Mouse (Mus musculus) ES-Bruce4 (cell line): Measurements from ENCODE around the gene Cdc45. TPM values are rescaled to one million over a fixed set of nuclear protein-coding genes. Genes with fewer than 3 reads are reported as not detected.

Experiments used
- H3K27ac ChIP-seq: 2 replicates; pipeline ENCODE4 v1.5.1; 2012; ENCODE audit warnings: low read length, inconsistent platforms; ENCODE audit not compliant: insufficient read depth
- H3K27me3 ChIP-seq: 2 replicates; pipeline ENCODE4 v1.6.1; 2012; ENCODE audit warnings: mild to moderate bottlenecking, low read length, inconsistent platforms; ENCODE audit not compliant: control insufficient read depth, poor library complexity, insufficient read depth, severe bottlenecking
- H3K36me3 ChIP-seq: 2 replicates; pipeline ENCODE4 v1.6.1; 2012; ENCODE audit warnings: inconsistent platforms, mild to moderate bottlenecking, low read length, moderate library complexity; ENCODE audit not compliant: control insufficient read depth, poor library complexity, insufficient read depth, severe bottlenecking
- H3K4me1 ChIP-seq: one replicate; pipeline ENCODE4 v1.8.1; 2011; ENCODE audit warnings: low read length; ENCODE audit not compliant: control insufficient read depth, insufficient read depth
- H3K4me3 ChIP-seq: 2 replicates; pipeline ENCODE4 v1.5.1; 2011; ENCODE audit warnings: low read depth, mild to moderate bottlenecking, low read length
- H3K9ac ChIP-seq: 2 replicates; pipeline ENCODE4 v1.6.1; 2012; ENCODE audit warnings: low read depth, mild to moderate bottlenecking, inconsistent platforms; ENCODE audit not compliant: poor library complexity, severe bottlenecking
- H3K9me3 ChIP-seq: replicated peaks from 2 replicates; pipeline ENCODE4 v1.6.1; 2012; ENCODE audit warnings: mild to moderate bottlenecking, low read length, inconsistent platforms; ENCODE audit not compliant: control insufficient read depth, poor library complexity, insufficient read depth, severe bottlenecking
- CTCF ChIP-seq: IDR thresholded peaks from one replicate; pipeline ENCODE4 v1.8.1; 2011; ENCODE audit warnings: low read depth, low read length
- EP300 ChIP-seq: IDR thresholded peaks from 2 replicates; pipeline ENCODE4 v1.6.1; 2011; ENCODE audit warnings: low read depth, low read length; ENCODE audit not compliant: insufficient read depth
- POLR2A ChIP-seq: IDR thresholded peaks from one replicate; pipeline ENCODE4 v1.8.1; 2011; ENCODE audit warnings: low read length; ENCODE audit not compliant: insufficient read depth
- polyA plus RNA-seq: library from polyadenylated mRNA; stranded (reverse); fragments of >200 nt; gene quantifications from 2 replicates; pipeline ENCODE4 v1.2.4, GENCODE M21; 2011; ENCODE audit warnings: low read depth; ENCODE audit not compliant: missing spikeins, insufficient read depth, insufficient read length

Cdc45 gene
- polyA plus RNA-seq, 1 experiment, result 48.1 TPM

GRCm38 (mm10) chr16:18751885-18752499, 59.8 kb downstream of the Cdc45 start:
- no peak overlapping the region for H3K4me3 ChIP-seq
- H3K27me3 ChIP-seq, result no peaks in the 10 kb centered on the region
- H3K9me3 ChIP-seq, result no peaks in the 10 kb centered on the region; the same call in 1 of the 2 replicates
- H3K36me3 ChIP-seq, result no peaks in the 10 kb centered on the region
- H3K9ac ChIP-seq, result no peak overlapping the region
- no peaks in the 10 kb centered on the region for H3K4me1 ChIP-seq
- no peak overlapping the region for H3K27ac ChIP-seq
- TF ChIP-seq EP300, result no peak
- no peak for TF ChIP-seq POLR2A

DNA sequence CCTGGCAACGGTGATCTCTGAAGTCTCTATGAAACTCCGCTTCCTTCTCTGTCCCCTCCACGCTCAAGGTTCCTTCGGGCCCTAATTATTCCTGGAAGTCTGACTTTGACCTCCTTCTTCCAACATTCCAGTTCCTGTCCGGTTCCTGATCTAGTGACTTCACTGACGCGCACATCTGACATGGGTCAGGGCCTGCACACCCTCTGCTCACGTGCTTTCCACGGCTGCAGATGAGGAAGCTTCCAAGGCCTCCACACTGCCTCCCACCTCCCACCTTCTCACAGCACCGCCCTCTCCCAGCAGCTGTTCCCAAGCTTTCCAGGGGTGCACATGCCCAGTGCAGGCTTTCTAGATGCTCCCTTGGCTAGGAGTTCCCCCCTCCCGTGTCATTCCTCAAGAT, 60.7 kb downstream of the Cdc45 start:
- Histone ChIP-seq H3K27ac (no peak overlapping the region), H3K4me1 (no peaks in the 10 kb centered on the region), H3K36me3 (no peaks in the 10 kb centered on the region), H3K4me3 (no peak overlapping the region), H3K9me3 (no peaks in the 10 kb centered on the region), H3K9ac (no peak overlapping the region), H3K27me3 (no peaks in the 10 kb centered on the region)
- TF ChIP-seq CTCF, result no peak
- no peak for TF ChIP-seq POLR2A
- no peak for TF ChIP-seq EP300

DNA sequence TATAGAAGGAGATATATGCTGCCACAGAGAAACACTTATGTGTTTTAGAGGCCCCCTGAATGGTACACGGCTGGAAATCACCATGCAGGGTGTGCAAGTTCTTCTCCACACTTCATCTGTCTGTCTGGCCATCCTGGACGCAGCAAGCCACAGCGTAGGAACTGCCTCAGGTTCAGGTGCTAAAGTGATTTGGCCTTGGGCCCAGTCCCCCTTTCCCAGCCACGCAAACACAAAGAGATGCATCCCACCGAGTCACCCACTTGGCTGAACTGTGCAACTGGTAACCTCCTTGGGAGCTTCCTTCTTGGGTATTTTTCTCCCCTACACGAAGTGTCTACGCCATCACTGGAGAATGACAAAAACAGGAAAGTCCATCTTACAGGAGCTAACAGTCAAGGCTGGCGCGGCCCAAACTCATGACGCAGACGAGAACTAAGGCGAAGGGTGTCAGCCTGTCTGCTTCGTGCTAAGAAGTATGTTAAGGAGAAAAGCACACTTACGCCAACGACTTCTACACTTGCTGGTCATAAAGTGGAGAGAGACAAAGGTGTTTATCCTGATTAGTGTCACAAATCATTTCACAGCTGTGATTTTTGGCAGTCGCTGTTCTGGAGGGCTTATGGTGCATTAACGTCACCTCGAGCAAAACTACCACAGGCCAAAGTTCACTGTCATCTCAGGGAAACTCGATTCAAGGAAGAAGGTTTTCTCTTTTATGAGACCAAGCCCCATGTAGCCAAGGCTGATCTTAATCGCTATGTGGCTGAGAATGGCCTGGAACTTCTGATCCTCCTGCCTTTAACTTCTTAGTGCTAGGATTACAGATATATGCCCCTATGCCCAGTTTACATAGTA, 65.3 kb downstream of the Cdc45 start:
- no peak overlapping the region for H3K27ac ChIP-seq
- H3K4me3 ChIP-seq, result no peak overlapping the region
- H3K9me3 ChIP-seq, result no peaks in the 10 kb centered on the region
- H3K9ac ChIP-seq, result no peak overlapping the region
- no peaks in the 10 kb centered on the region for H3K36me3 ChIP-seq
- TF ChIP-seq CTCF (no peak), EP300 (no peak), POLR2A (no peak)
- peaks cover 2% of the 10 kb centered on the region for H3K4me1 ChIP-seq
- H3K27me3 ChIP-seq, result no peaks in the 10 kb centered on the region

- Histone ChIP-seq H3K27me3 (no peaks in the 10 kb centered on the region), H3K9ac (no peak overlapping the region), H3K27ac (peak overlapping the region; percentile 55), H3K4me1 (peaks cover 7% of the 10 kb centered on the region), H3K9me3 (no peaks in the 10 kb centered on the region), H3K36me3 (no peaks in the 10 kb centered on the region), H3K4me3 (no peak overlapping the region)
- TF ChIP-seq CTCF, result no peak
- peak; percentile 68; the same call in 1 of the 2 replicates for TF ChIP-seq EP300
These were observed 73.5 kb downstream of the Cdc45 start for GRCm38 (mm10) chr16:18738303-18738702.

GRCm38 (mm10) chr16:18733100-18733956, 78.5 kb downstream of the Cdc45 start:
- no peaks in the 10 kb centered on the region for H3K36me3 ChIP-seq
- peaks cover 4% of the 10 kb centered on the region for H3K4me1 ChIP-seq
- H3K9me3 ChIP-seq, result no peaks in the 10 kb centered on the region
- TF ChIP-seq CTCF, result no peak
- no peak for TF ChIP-seq POLR2A
- TF ChIP-seq EP300, result no peak
- H3K27ac ChIP-seq, result no peak overlapping the region
- no peak overlapping the region for H3K4me3 ChIP-seq
- no peaks in the 10 kb centered on the region for H3K27me3 ChIP-seq
- no peak overlapping the region for H3K9ac ChIP-seq
